Mouse (Mus musculus) layer of hippocampus, adult 6 months (tissue): ENCODE measurements around the gene B430305J03Rik. TPM values are rescaled to one million over a fixed set of nuclear protein-coding genes. Genes with fewer than 3 reads are reported as not detected.

Experiments used
- long read RNA-seq, 2 experiments: library from polyadenylated mRNA; unstranded; transcript quantifications; one replicate each; pipeline ENCODE4 v2.0.0; 2019 to 2020
- polyA plus RNA-seq: library from polyadenylated mRNA; unstranded; fragments of <200 nt; fragmentation: Nextera tagmentation; gene quantifications from 2 replicates; pipeline ENCODE4 v1.2.3, GENCODE M21; 2021

B430305J03Rik gene
- polyA plus RNA-seq = 0.11 TPM in 1 of 2 replicates, not detected in the other
- long read RNA-seq, experiment 1, partial matches to known transcripts = 0 of 1 reads
- long read RNA-seq, experiment 1, other reads (novel, unspliced or antisense) = 0 of 1 reads
- long read RNA-seq, experiment 2, partial matches to known transcripts = 0 of 2 reads
- long read RNA-seq, experiment 2, other reads (novel, unspliced or antisense) = 0 of 2 reads

GRCm38 (mm10) chr3:61365779-61366373 is at the start of gene B430305J03Rik:
TSS of gene B430305J03Rik (minus strand) at chr3:61365951.

GRCm38 (mm10) chr3:61361338-61361737 is 4.4 kb downstream of the B430305J03Rik start, which contains the start of gene Rap2b:
TSS of gene Rap2b (plus strand) at chr3:61361638.

Other genes with a start within 250 kb of the B430305J03Rik start
- 36.5 and 46.1 TPM in 2 replicates for gene Rap2b, start 4.3 kb downstream of the B430305J03Rik start, polyA plus RNA-seq